Mouse (Mus musculus): ENCODE data around the gene H3f3b.

DNA sequence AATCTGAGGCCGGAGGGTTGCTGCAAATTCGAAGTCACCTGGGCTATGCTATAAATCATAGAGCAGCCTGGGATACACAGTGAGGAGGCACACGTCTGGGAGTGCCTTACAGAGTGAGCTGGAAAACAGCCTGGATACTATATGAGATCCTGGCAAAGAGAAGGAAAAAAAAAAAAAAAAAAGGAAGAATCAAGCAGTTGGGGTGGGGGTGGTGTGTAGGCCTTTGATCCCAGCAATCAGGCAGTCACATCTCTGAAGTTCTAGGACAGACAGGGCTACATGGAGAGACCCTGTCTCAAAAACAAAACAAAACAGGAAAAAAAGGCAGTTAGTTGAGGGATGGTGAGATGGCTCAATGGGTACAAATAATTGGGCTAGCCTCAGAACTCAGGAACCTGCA is 8.9 kb upstream of the H3f3b start:
- no peak for TF ChIP-seq CTCF (IDR thresholded peaks at IDR 0.05; ENCODE audit: low read depth)
- no peak for TF ChIP-seq EP300 (optimal IDR thresholded peaks at IDR 0.05)

Data from stomach, postnatal 0 days (tissue).